ENCODE assay signal across 8 mouse cellular contexts in genomic region chr5:125382673-125383558, GRCm38 (mm10). TPM values are rescaled to one million over a fixed set of nuclear protein-coding genes. Genes with fewer than 3 reads are reported as not detected.
DNase-seq lines count a peak whose midpoint lies in the region; ATAC-seq and TF ChIP-seq lines count a peak whose summit lies in the region.

No protein-coding gene starts in this region.

- H3K36me3 ChIP-seq in heart, adult 2 months (ENCODE audit: control insufficient read depth, insufficient read depth, low read length), result peaks cover 32% of the 10 kb centered on the region
- peaks cover 22% of the 10 kb centered on the region for H3K36me3 ChIP-seq in heart, embryonic 12.5 days
- H3K36me3 ChIP-seq in kidney, embryonic 16.5 days (ENCODE audit: insufficient read depth, low read length), result peaks cover 26% of the 10 kb centered on the region
- peaks cover 27% of the 10 kb centered on the region for H3K36me3 ChIP-seq in lung, embryonic 14.5 days (ENCODE audit: insufficient read depth)

- no peaks in the 10 kb centered on the region for H3K79me2 ChIP-seq in heart, adult 2 months (replicated peaks; ENCODE audit: control insufficient read depth, insufficient read depth, low read length)

- H3K9me3 ChIP-seq in heart, embryonic 12.5 days (replicated peaks), result no peaks in the 10 kb centered on the region
- H3K9me3 ChIP-seq in kidney, embryonic 16.5 days (ENCODE audit: low read length), result no peaks in the 10 kb centered on the region
- no peaks in the 10 kb centered on the region for H3K9me3 ChIP-seq in lung, embryonic 14.5 days (ENCODE audit: low read depth, low read length)

- peak; percentile 61 for TF ChIP-seq POLR2A in heart, adult 2 months (IDR thresholded peaks at IDR 0.05; ENCODE audit: insufficient read depth, low read depth, low read length)
- peak; percentile 62 for TF ChIP-seq POLR2A in cortical plate, adult 2 months (IDR thresholded peaks at IDR 0.05; ENCODE audit: extremely low read depth, insufficient read depth, low read length)

- no peak overlapping the region; the same call in 1 of the 2 replicates for H3K9ac ChIP-seq in heart, adult 2 months (ENCODE audit: low read depth, low read length)
- H3K9ac ChIP-seq in heart, embryonic 12.5 days, result no peak overlapping the region
- H3K9ac ChIP-seq in kidney, embryonic 16.5 days (replicated peaks; ENCODE audit: low read length), result no peak overlapping the region
- no peak overlapping the region for H3K9ac ChIP-seq in lung, embryonic 14.5 days

- peak; percentile 54 to 60 for DNase-seq in heart, adult 2 months
- DNase-seq in heart, adult 8-10 months (ENCODE audit: low spot score), result no peak
- DNase-seq in T-cell, adult 2 months (ENCODE audit: low spot score), result peak; percentile 43
- peak; percentile 82 for DNase-seq in lung, embryonic 14.5 days
- peak; percentile 73 to 77 for DNase-seq in right cerebral cortex, postnatal 10 days (ENCODE audit: low spot score in 2 of 2)

- H3K27me3 ChIP-seq in heart, adult 2 months (ENCODE audit: control insufficient read depth, insufficient read depth, low read length), result no peaks in the 10 kb centered on the region
- H3K27me3 ChIP-seq in heart, embryonic 12.5 days (replicated peaks), result no peaks in the 10 kb centered on the region
- H3K27me3 ChIP-seq in kidney, embryonic 16.5 days (ENCODE audit: insufficient read depth, low read length), result no peaks in the 10 kb centered on the region
- no peaks in the 10 kb centered on the region for H3K27me3 ChIP-seq in lung, embryonic 14.5 days (ENCODE audit: insufficient read depth, low read length)

- peak; percentile 78 for TF ChIP-seq EP300 in heart, adult 2 months (IDR thresholded peaks at IDR 0.05; ENCODE audit: insufficient read depth, low read depth, low read length)

- peak overlapping the region; percentile 11; the same call in 1 of the 2 replicates for H3K27ac ChIP-seq in heart, adult 2 months
- H3K27ac ChIP-seq in cortical plate, adult 2 months (ENCODE audit: insufficient read depth, low read length), result no peak overlapping the region
- H3K27ac ChIP-seq in heart, embryonic 12.5 days (ENCODE audit: poor library complexity, severe bottlenecking), result peak overlapping the region; percentile 51
- 0 out of 2 replicates have a peak overlapping the region, but pooled peaks have one; percentile 13 for H3K27ac ChIP-seq in kidney, embryonic 16.5 days (ENCODE audit: low read length)
- H3K27ac ChIP-seq in lung, embryonic 14.5 days (ENCODE audit: low read depth), result no peak overlapping the region

- no peak overlapping the region for H3K4me2 ChIP-seq in heart, embryonic 12.5 days
- no peak overlapping the region for H3K4me2 ChIP-seq in kidney, embryonic 16.5 days (replicated peaks; ENCODE audit: low read depth, low read length)
- no peak overlapping the region for H3K4me2 ChIP-seq in lung, embryonic 14.5 days

- intact Hi-C loops in heart, adult 2 months (cut with DNase I), result no loop called here

- 19% methylated on average over 6 of the region's 6 CpGs for WGBS in heart, adult 2 months
- WGBS in heart, embryonic 12.5 days, result 47% methylated on average over 6 of the region's 6 CpGs
- WGBS in kidney, embryonic 16.5 days, result 46% methylated on average over 6 of the region's 6 CpGs
- WGBS in lung, embryonic 14.5 days, result 42% methylated on average over 6 of the region's 6 CpGs

- H3K4me1 ChIP-seq in heart, adult 2 months (ENCODE audit: control insufficient read depth, insufficient read depth, low read length), result peaks cover 9% of the 10 kb centered on the region
- H3K4me1 ChIP-seq in cortical plate, adult 2 months (ENCODE audit: control insufficient read depth, insufficient read depth, low read length), result peaks cover 4% of the 10 kb centered on the region; the same call in 1 of the 2 replicates
- peaks cover 14% of the 10 kb centered on the region for H3K4me1 ChIP-seq in heart, embryonic 12.5 days (replicated peaks)
- H3K4me1 ChIP-seq in kidney, embryonic 16.5 days (ENCODE audit: insufficient read depth, low read length), result peaks cover 8% of the 10 kb centered on the region
- no peaks in the 10 kb centered on the region for H3K4me1 ChIP-seq in lung, embryonic 14.5 days (ENCODE audit: insufficient read depth)

- TF ChIP-seq CTCF in heart, adult 2 months (IDR thresholded peaks at IDR 0.05), result peak; percentile 83
- TF ChIP-seq CTCF in cortical plate, adult 2 months (IDR thresholded peaks at IDR 0.05; ENCODE audit: extremely low read depth, insufficient read depth, low read length), result peak; percentile 72
- peak; percentile 76 for TF ChIP-seq CTCF in lung, embryonic 14.5 days (IDR thresholded peaks at IDR 0.05; ENCODE audit: low read depth)

- H3K4me3 ChIP-seq in heart, adult 2 months, result no peak overlapping the region
- no peak overlapping the region for H3K4me3 ChIP-seq in cortical plate, adult 2 months (ENCODE audit: insufficient read depth, low read length)
- no peak overlapping the region for H3K4me3 ChIP-seq in heart, embryonic 12.5 days
- no peak overlapping the region for H3K4me3 ChIP-seq in kidney, embryonic 16.5 days (ENCODE audit: low read length)
- no peak overlapping the region for H3K4me3 ChIP-seq in lung, embryonic 14.5 days (ENCODE audit: low read depth, low read length)

- peak; percentile 64; the same call in 1 of the 2 replicates for ATAC-seq in heart, embryonic 12.5 days (ENCODE audit: insufficient number of reproducible peaks, low FRiP score)
- ATAC-seq in kidney, embryonic 16.5 days (ENCODE audit: low FRiP score, low TSS enrichment), result peak; percentile 53; the same call in 1 of the 2 replicates
- peak; percentile 59 for ATAC-seq in lung, embryonic 14.5 days (ENCODE audit: insufficient read depth)

RNA-seq across cellular contexts. Expression of gene Gm10382, which starts 6.2 kb away (rescaled TPM):
- under 1 TPM in 1 of 2 experiments, not detected in 1; 0.21 TPM for total RNA-seq in heart, adult 2 months (2021)
- polyA plus RNA-seq in heart, adult 2 months (2012; rRNA removed), result 0.12 and 0.23 TPM in 2 replicates
- not detected for total RNA-seq in heart, adult 8-10 months (2022)
- 0.21 and 0.36 TPM in 2 replicates for polyA plus RNA-seq in cortical plate, adult 2 months (2012; rRNA removed)
- polyA plus RNA-seq in heart, embryonic 12.5 days (2016; fragmentation: Nextera tagmentation; extraction: Ambion mirVana), result 0.28 and 0.67 TPM in 2 replicates
- polyA plus RNA-seq in kidney, embryonic 16.5 days (2015; fragmentation: Nextera tagmentation; extraction: Ambion mirVana), result 0.34 and 0.51 TPM in 2 replicates
- polyA plus RNA-seq in lung, embryonic 14.5 days (2014; fragmentation: Nextera tagmentation; extraction: Ambion mirVana), result 0.45 and 0.46 TPM in 2 replicates

RNA-seq across cellular contexts. Expression of gene Ubc, which starts 7.1 kb away (rescaled TPM):
- 1,000 to 10,000 TPM in 1 of 2 experiments, 100 to 1,000 TPM in 1; 894 to 1,473 TPM for total RNA-seq in heart, adult 2 months (2021)
- polyA plus RNA-seq in heart, adult 2 months (2012; rRNA removed), result 664 and 1,033 TPM in 2 replicates
- 1,000 to 10,000 TPM in 2 of 4 experiments, 100 to 1,000 TPM in 2; 839 to 1,234 (median 1,027) TPM for total RNA-seq in heart, adult 8-10 months (2022)
- polyA plus RNA-seq in cortical plate, adult 2 months (2012; rRNA removed), result 769 and 804 TPM in 2 replicates
- 840 and 852 TPM in 2 replicates for polyA plus RNA-seq in heart, embryonic 12.5 days (2016; fragmentation: Nextera tagmentation; extraction: Ambion mirVana)
- polyA plus RNA-seq in kidney, embryonic 16.5 days (2015; fragmentation: Nextera tagmentation; extraction: Ambion mirVana), result 1,279 and 1,344 TPM in 2 replicates
- polyA plus RNA-seq in lung, embryonic 14.5 days (2014; fragmentation: Nextera tagmentation; extraction: Ambion mirVana), result 1,057 and 1,103 TPM in 2 replicates

RNA-seq across cellular contexts. Expression of gene Scarb1, which starts 42.0 kb away (rescaled TPM):
- total RNA-seq in heart, adult 2 months (2021), result 10 to 100 TPM; 23.6 to 27.8 TPM
- polyA plus RNA-seq in heart, adult 2 months (2012; rRNA removed), result 55.5 and 77.5 TPM in 2 replicates
- total RNA-seq in heart, adult 8-10 months (2022), result 10 to 100 TPM; 21.8 to 27.3 (median 25.7) TPM
- 32.6 and 33.8 TPM in 2 replicates for polyA plus RNA-seq in cortical plate, adult 2 months (2012; rRNA removed)
- polyA plus RNA-seq in heart, embryonic 12.5 days (2016; fragmentation: Nextera tagmentation; extraction: Ambion mirVana), result 74.3 and 75.2 TPM in 2 replicates
- 91.8 and 103 TPM in 2 replicates for polyA plus RNA-seq in kidney, embryonic 16.5 days (2015; fragmentation: Nextera tagmentation; extraction: Ambion mirVana)
- polyA plus RNA-seq in lung, embryonic 14.5 days (2014; fragmentation: Nextera tagmentation; extraction: Ambion mirVana), result 51.4 and 58.0 TPM in 2 replicates

RNA-seq across cellular contexts. Expression of gene Dhx37, which starts 51.0 kb away (rescaled TPM):
- 10 to 100 TPM; 11.1 to 12.4 TPM for total RNA-seq in heart, adult 2 months (2021)
- 14.8 and 15.7 TPM in 2 replicates for polyA plus RNA-seq in heart, adult 2 months (2012; rRNA removed)
- 10 to 100 TPM; 11.8 to 14.2 (median 12.6) TPM for total RNA-seq in heart, adult 8-10 months (2022)
- 16.2 and 16.9 TPM in 2 replicates for polyA plus RNA-seq in cortical plate, adult 2 months (2012; rRNA removed)
- polyA plus RNA-seq in heart, embryonic 12.5 days (2016; fragmentation: Nextera tagmentation; extraction: Ambion mirVana), result 11.0 and 11.4 TPM in 2 replicates
- polyA plus RNA-seq in kidney, embryonic 16.5 days (2015; fragmentation: Nextera tagmentation; extraction: Ambion mirVana), result 10.4 and 14.2 TPM in 2 replicates
- 11.9 and 13.3 TPM in 2 replicates for polyA plus RNA-seq in lung, embryonic 14.5 days (2014; fragmentation: Nextera tagmentation; extraction: Ambion mirVana)

RNA-seq across cellular contexts. Expression of gene Bri3bp, which starts 58.5 kb away (rescaled TPM):
- total RNA-seq in heart, adult 2 months (2021), result 10 to 100 TPM; 52.2 to 52.4 TPM
- 31.4 and 31.5 TPM in 2 replicates for polyA plus RNA-seq in heart, adult 2 months (2012; rRNA removed)
- 10 to 100 TPM; 44.4 to 61.8 (median 45.5) TPM for total RNA-seq in heart, adult 8-10 months (2022)
- 34.8 and 36.3 TPM in 2 replicates for polyA plus RNA-seq in cortical plate, adult 2 months (2012; rRNA removed)
- polyA plus RNA-seq in heart, embryonic 12.5 days (2016; fragmentation: Nextera tagmentation; extraction: Ambion mirVana), result 41.8 and 49.3 TPM in 2 replicates
- polyA plus RNA-seq in kidney, embryonic 16.5 days (2015; fragmentation: Nextera tagmentation; extraction: Ambion mirVana), result 44.4 and 46.1 TPM in 2 replicates
- polyA plus RNA-seq in lung, embryonic 14.5 days (2014; fragmentation: Nextera tagmentation; extraction: Ambion mirVana), result 37.6 and 37.9 TPM in 2 replicates

Comparison
In these comparisons a context has a peak if more than half of its experiments do, and no peak if none do; other contexts are left out.
1. H3K27ac ChIP-seq: peak in heart, adult 2 months (single experiment), heart, embryonic 12.5 days (single experiment) and kidney, embryonic 16.5 days (single experiment); none in cortical plate, adult 2 months (single experiment) and lung, embryonic 14.5 days (single experiment).
2. Peak in every context shown above with its lines, with median percentiles within 50 percentile points of each other: CTCF ChIP-seq and ATAC-seq.